Mouse (Mus musculus): Measurements from ENCODE around the gene Prok1. TPM values are rescaled to one million over a fixed set of nuclear protein-coding genes. Genes with fewer than 3 reads are reported as not detected.

The Prok1 gene
- polyA plus RNA-seq, 1 experiment from 2014 or later, result 0.08 TPM

GRCm38 (mm10) chr3:107207625-107208253, 31.8 kb downstream of the Prok1 start:
- Histone ChIP-seq H3K9ac (replicated peaks; ENCODE audit: low read depth, low read length) (no peak overlapping the region), H3K4me2 (ENCODE audit: low read depth, low read length) (no peak overlapping the region), H3K27ac (ENCODE audit: low read depth, low read length) (no peak overlapping the region), H3K36me3 (ENCODE audit: control insufficient read depth, insufficient read depth, low read length) (no peaks in the 10 kb centered on the region), H3K4me1 (ENCODE audit: control insufficient read depth, insufficient read depth, low read length) (0 out of 2 replicates have a peak, but pooled peaks cover 6% of the 10 kb centered on the region), H3K4me3 (ENCODE audit: low read depth, low read length) (no peak overlapping the region), H3K27me3 (ENCODE audit: control insufficient read depth, insufficient read depth, low read length) (no peaks in the 10 kb centered on the region), H3K9me3 (ENCODE audit: control insufficient read depth, low read length) (no peaks in the 10 kb centered on the region)
- ATAC-seq (ENCODE audit: low read depth), result peak; percentile 47; the same call in 1 of the 2 replicates
- 58% methylated on average over 7 of the region's 7 CpGs for WGBS

DNA sequence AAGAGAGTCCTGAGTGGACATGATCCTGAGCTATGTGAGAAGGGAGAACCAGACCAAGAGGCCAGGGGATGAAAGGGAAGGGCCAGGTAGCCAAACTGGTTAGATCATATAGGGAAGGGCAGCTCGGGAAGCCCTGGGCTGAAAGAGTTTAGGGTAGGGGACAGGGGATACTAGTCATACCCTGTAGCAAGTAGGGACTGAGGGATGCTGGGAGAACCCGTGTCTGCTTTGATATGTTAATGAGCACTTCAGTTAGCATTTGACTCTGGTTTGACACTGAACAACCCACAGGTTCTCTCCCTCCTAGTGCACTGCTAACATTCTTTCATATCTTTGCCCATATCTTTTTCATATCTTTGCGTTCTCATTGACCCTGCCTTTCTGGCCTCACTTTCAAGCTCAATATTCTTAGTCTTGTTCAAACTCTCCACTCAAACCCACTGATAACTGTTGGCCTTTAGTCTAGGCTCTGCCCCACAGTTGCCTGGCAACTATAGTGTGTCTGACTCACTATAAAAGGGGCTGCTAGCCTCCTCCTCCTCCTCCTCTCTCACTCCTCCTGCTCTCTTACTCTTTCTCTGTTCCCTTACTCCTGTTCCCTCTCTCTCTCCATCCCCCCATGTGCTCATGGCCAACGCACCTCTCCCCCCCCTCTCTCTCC, 32.9 kb downstream of the Prok1 start:
- Histone ChIP-seq H3K9ac (replicated peaks; ENCODE audit: low read depth, low read length) (no peak overlapping the region), H3K36me3 (ENCODE audit: control insufficient read depth, insufficient read depth, low read length) (no peaks in the 10 kb centered on the region), H3K4me2 (ENCODE audit: low read depth, low read length) (no peak overlapping the region), H3K27ac (ENCODE audit: low read depth, low read length) (no peak overlapping the region), H3K9me3 (ENCODE audit: control insufficient read depth, low read length) (no peaks in the 10 kb centered on the region), H3K4me3 (ENCODE audit: low read depth, low read length) (no peak overlapping the region), H3K4me1 (ENCODE audit: control insufficient read depth, insufficient read depth, low read length) (0 out of 2 replicates have a peak, but pooled peaks cover 6% of the 10 kb centered on the region), H3K27me3 (ENCODE audit: control insufficient read depth, insufficient read depth, low read length) (no peaks in the 10 kb centered on the region)
- ATAC-seq (ENCODE audit: low read depth), result no peak; the same call in 1 of the 2 replicates
- 21% methylated on average over 4 of the region's 4 CpGs for WGBS

GRCm38 (mm10) chr3:107205994-107206393, 33.5 kb downstream of the Prok1 start:
- Histone ChIP-seq H3K36me3 (ENCODE audit: control insufficient read depth, insufficient read depth, low read length) (no peaks in the 10 kb centered on the region), H3K27me3 (ENCODE audit: control insufficient read depth, insufficient read depth, low read length) (no peaks in the 10 kb centered on the region), H3K27ac (ENCODE audit: low read depth, low read length) (no peak overlapping the region), H3K9me3 (ENCODE audit: control insufficient read depth, low read length) (no peaks in the 10 kb centered on the region), H3K4me3 (ENCODE audit: low read depth, low read length) (no peak overlapping the region), H3K4me1 (ENCODE audit: control insufficient read depth, insufficient read depth, low read length) (0 out of 2 replicates have a peak, but pooled peaks cover 6% of the 10 kb centered on the region), H3K9ac (replicated peaks; ENCODE audit: low read depth, low read length) (no peak overlapping the region), H3K4me2 (ENCODE audit: low read depth, low read length) (no peak overlapping the region)
- WGBS, result 16% methylated on average over 4 of the region's 4 CpGs
- no peak for ATAC-seq (ENCODE audit: low read depth)

- Histone ChIP-seq H3K4me1 (ENCODE audit: control insufficient read depth, insufficient read depth, low read length) (0 out of 2 replicates have a peak, but pooled peaks cover 6% of the 10 kb centered on the region), H3K27me3 (ENCODE audit: control insufficient read depth, insufficient read depth, low read length) (no peaks in the 10 kb centered on the region)
Measured at GRCm38 (mm10) chr3:107205170-107205569, 34.3 kb downstream of the Prok1 start.

GRCm38 (mm10) chr3:107204413-107204812, 35.1 kb downstream of the Prok1 start:
- no peak for ATAC-seq (ENCODE audit: low read depth)
- Histone ChIP-seq H3K4me2 (ENCODE audit: low read depth, low read length) (no peak overlapping the region), H3K4me3 (ENCODE audit: low read depth, low read length) (no peak overlapping the region), H3K9me3 (ENCODE audit: control insufficient read depth, low read length) (no peaks in the 10 kb centered on the region), H3K4me1 (ENCODE audit: control insufficient read depth, insufficient read depth, low read length) (0 out of 2 replicates have a peak, but pooled peaks cover 6% of the 10 kb centered on the region), H3K36me3 (ENCODE audit: control insufficient read depth, insufficient read depth, low read length) (no peaks in the 10 kb centered on the region), H3K9ac (replicated peaks; ENCODE audit: low read depth, low read length) (no peak overlapping the region), H3K27me3 (ENCODE audit: control insufficient read depth, insufficient read depth, low read length) (no peaks in the 10 kb centered on the region), H3K27ac (ENCODE audit: low read depth, low read length) (no peak overlapping the region)
- 89% methylated on average over 3 of the region's 3 CpGs for WGBS

More at GRCm38 (mm10) chr3:107205170-107205569, 34.3 kb downstream of the Prok1 start:
- no peak overlapping the region for H3K9ac ChIP-seq (replicated peaks; ENCODE audit: low read depth, low read length)
- H3K9me3 ChIP-seq (ENCODE audit: control insufficient read depth, low read length), result no peaks in the 10 kb centered on the region
- H3K4me3 ChIP-seq (ENCODE audit: low read depth, low read length), result no peak overlapping the region
- H3K4me2 ChIP-seq (ENCODE audit: low read depth, low read length), result no peak overlapping the region
- no peak overlapping the region for H3K27ac ChIP-seq (ENCODE audit: low read depth, low read length)
- H3K36me3 ChIP-seq (ENCODE audit: control insufficient read depth, insufficient read depth, low read length), result no peaks in the 10 kb centered on the region
- ATAC-seq (ENCODE audit: low read depth), result no peak

DNA sequence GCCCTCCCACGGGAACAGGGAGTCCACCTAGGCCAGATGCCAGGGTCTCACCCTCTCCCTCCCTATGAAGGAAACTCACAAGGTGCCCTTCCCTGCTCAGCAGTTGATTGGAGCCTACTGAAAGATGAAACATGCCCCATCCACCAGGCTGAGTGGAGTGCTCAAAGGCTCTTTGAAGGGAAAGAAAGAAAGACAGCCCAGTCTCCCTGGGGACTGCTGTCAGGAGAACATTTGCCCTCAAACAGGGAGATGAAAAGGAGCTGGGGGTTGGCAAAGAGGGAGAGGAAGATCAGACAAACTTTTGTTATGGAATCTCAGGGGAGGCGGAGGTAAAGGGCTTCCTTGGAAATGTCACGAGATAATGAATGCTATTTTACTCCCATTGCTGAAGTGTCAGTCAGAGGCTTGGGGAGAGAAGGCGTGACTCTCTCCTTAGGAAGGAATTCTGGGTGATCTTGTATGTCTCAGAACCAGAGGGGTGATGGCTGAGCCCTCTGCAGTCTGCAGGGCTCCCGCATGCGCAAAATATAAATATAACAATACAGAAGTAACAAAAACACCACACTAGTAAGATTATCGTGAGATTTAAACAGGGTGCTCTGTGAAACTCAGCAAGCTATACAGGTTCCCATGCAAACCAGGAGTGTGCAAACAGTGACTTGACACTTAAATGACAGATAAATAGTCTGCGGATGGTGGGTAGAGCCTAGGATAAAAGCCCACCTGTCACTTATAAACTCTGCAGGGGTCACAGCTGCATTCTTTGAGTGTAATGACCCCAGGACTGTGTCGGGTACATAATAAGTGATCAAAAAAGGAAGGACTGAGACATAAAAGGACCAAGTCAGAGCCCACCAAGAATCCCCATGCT, 38.0 kb downstream of the Prok1 start:
- no peak overlapping the region for H3K9ac ChIP-seq (replicated peaks; ENCODE audit: low read depth, low read length)
- no peaks in the 10 kb centered on the region for H3K4me1 ChIP-seq (ENCODE audit: control insufficient read depth, insufficient read depth, low read length)
- ATAC-seq (ENCODE audit: low read depth), result no peak
- no peak overlapping the region for H3K4me2 ChIP-seq (ENCODE audit: low read depth, low read length)
- WGBS, result 39% methylated on average over 9 of the region's 9 CpGs
- H3K27ac ChIP-seq (ENCODE audit: low read depth, low read length), result no peak overlapping the region
- no peak overlapping the region for H3K4me3 ChIP-seq (ENCODE audit: low read depth, low read length)
- no peaks in the 10 kb centered on the region for H3K27me3 ChIP-seq (ENCODE audit: control insufficient read depth, insufficient read depth, low read length)
- H3K36me3 ChIP-seq (ENCODE audit: control insufficient read depth, insufficient read depth, low read length), result no peaks in the 10 kb centered on the region
- H3K9me3 ChIP-seq (ENCODE audit: control insufficient read depth, low read length), result no peaks in the 10 kb centered on the region

DNA sequence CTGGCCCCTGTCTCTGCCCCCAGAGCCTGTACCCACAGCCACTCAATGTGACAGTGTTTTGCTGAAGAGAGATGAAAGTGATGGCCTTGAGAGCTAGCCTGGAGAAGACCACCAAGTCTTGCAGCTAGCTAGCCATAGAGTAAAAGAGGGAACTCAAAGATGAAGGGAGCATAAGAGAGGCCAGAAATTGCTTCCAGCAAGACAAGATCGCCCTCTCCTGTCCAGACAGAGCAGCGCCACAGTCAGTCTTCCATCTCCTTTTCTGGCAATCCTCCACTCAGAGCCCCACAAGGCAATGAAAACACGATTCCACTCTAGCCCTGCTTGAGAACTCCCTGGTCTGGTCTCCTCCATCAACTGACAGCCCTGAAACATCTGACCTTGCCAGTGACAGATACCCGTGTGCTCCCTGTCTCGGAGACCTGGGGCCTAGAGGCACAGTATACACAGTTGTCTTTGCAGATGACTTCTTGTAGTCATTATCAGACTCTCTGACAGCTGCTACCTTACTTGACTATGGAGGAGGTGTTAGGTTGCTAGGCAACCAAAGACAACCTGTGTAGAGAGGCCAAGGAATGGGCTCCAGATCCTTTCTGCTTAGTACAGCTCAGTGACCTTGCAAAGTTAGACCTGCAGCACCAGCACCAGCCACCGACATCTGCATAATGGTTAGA, 51.1 kb downstream of the Prok1 start:
- H3K9me3 ChIP-seq (ENCODE audit: control insufficient read depth, low read length), result no peaks in the 10 kb centered on the region
- no peak overlapping the region for H3K4me2 ChIP-seq (ENCODE audit: low read depth, low read length)
- H3K36me3 ChIP-seq (ENCODE audit: control insufficient read depth, insufficient read depth, low read length), result no peaks in the 10 kb centered on the region
- H3K4me3 ChIP-seq (ENCODE audit: low read depth, low read length), result no peak overlapping the region
- peak; percentile 92 for ATAC-seq (ENCODE audit: low read depth)
- H3K4me1 ChIP-seq (ENCODE audit: control insufficient read depth, insufficient read depth, low read length), result no peaks in the 10 kb centered on the region
- 37% methylated on average over 6 of the region's 6 CpGs for WGBS
- no peak overlapping the region for H3K9ac ChIP-seq (replicated peaks; ENCODE audit: low read depth, low read length)
- no peak overlapping the region for H3K27ac ChIP-seq (ENCODE audit: low read depth, low read length)
- no peaks in the 10 kb centered on the region for H3K27me3 ChIP-seq (ENCODE audit: control insufficient read depth, insufficient read depth, low read length)

DNA sequence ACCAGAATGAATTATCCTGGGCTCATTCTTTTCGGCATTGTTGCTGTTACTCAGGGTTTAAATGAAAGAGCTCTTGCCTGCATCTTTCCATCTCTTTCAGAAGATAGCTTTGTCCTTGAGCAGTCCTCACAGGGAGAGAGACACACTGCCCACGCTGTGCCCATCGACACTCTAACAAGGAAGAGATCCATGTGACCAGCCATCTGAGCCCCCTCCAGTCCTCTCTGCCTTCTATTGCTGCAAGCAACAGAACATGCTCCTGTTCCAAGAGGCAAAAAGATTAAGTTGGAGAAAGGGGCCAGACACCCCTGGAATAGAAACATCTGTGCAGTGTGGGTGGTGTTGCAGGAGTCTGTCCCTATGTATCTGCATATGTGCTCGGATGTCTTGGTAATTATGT, 52.5 kb downstream of the Prok1 start:
- no peaks in the 10 kb centered on the region for H3K27me3 ChIP-seq (ENCODE audit: control insufficient read depth, insufficient read depth, low read length)
- no peak overlapping the region for H3K4me3 ChIP-seq (ENCODE audit: low read depth, low read length)
- H3K4me2 ChIP-seq (ENCODE audit: low read depth, low read length), result no peak overlapping the region
- H3K4me1 ChIP-seq (ENCODE audit: control insufficient read depth, insufficient read depth, low read length), result no peaks in the 10 kb centered on the region
- WGBS, result 70% methylated on average over 4 of the region's 4 CpGs
- H3K9me3 ChIP-seq (ENCODE audit: control insufficient read depth, low read length), result no peaks in the 10 kb centered on the region
- no peak for ATAC-seq (ENCODE audit: low read depth)
- H3K9ac ChIP-seq (replicated peaks; ENCODE audit: low read depth, low read length), result no peak overlapping the region
- no peak overlapping the region for H3K27ac ChIP-seq (ENCODE audit: low read depth, low read length)
- no peaks in the 10 kb centered on the region for H3K36me3 ChIP-seq (ENCODE audit: control insufficient read depth, insufficient read depth, low read length)

Data from neural tube, embryonic 14.5 days (tissue).